Mouse (Mus musculus): ENCODE results near the gene Cidec.

Gene Cidec

GRCm38 (mm10) chr6:113444207-113444965 lies 8.8 kb upstream of the Cidec start:
- in situ Hi-C loops (cut with MseI, MboI): no loop called here

- in situ Hi-C loops (cut with MseI, MboI): no loop called here
Measured at GRCm38 (mm10) chr6:113443091-113443490, 7.5 kb upstream of the Cidec start.

GRCm38 (mm10) chr6:113442442-113443090 lies 7.0 kb upstream of the Cidec start, which contains the start of gene Jagn1:
Gene Jagn1 (plus strand): TSS chr6:113442569.
- in situ Hi-C loops (cut with MseI, MboI): no loop called here

- in situ Hi-C loops (cut with MseI, MboI): no loop called here
Measured at GRCm38 (mm10) chr6:113442087-113442441, 6.5 kb upstream of the Cidec start.

- in situ Hi-C loops (cut with MseI, MboI): no loop called here
Measured at GRCm38 (mm10) chr6:113441147-113441680, 5.7 kb upstream of the Cidec start.

- in situ Hi-C loops (cut with MseI, MboI): no loop called here
Measured at GRCm38 (mm10) chr6:113440686-113441085, 5.1 kb upstream of the Cidec start.

- in situ Hi-C loops (cut with MseI, MboI): loop anchor here in 1 of 2 experiments (5.0 kb wide), 1 partner anchor 38 kb away; no protein-coding TSS in a partner anchor
Measured at GRCm38 (mm10) chr6:113438721-113439430, 3.3 kb upstream of the Cidec start.

- in situ Hi-C loops (cut with MseI, MboI): loop anchor here in 1 of 2 experiments (5.0 kb wide), 1 partner anchor 40 kb away; no protein-coding TSS in a partner anchor
Measured at GRCm38 (mm10) chr6:113437135-113437534, 1.6 kb upstream of the Cidec start.

- in situ Hi-C loops (cut with MseI, MboI): loop anchor here in 1 of 2 experiments (5.0 kb wide), 1 partner anchor 43 kb away; no protein-coding TSS in a partner anchor
Measured at GRCm38 (mm10) chr6:113434691-113435090, 869 bp downstream of the Cidec start.

- in situ Hi-C loops (cut with MseI, MboI): no loop called here
Measured at GRCm38 (mm10) chr6:113433661-113434060, 1.9 kb downstream of the Cidec start.

GRCm38 (mm10) chr6:113431801-113432200 lies 3.8 kb downstream of the Cidec start:
- in situ Hi-C loops (cut with MseI, MboI): no loop called here

- in situ Hi-C loops (cut with MseI, MboI): no loop called here
Measured at GRCm38 (mm10) chr6:113430846-113431245, 4.7 kb downstream of the Cidec start.

- in situ Hi-C loops (cut with MseI, MboI): no loop called here
Measured at GRCm38 (mm10) chr6:113429965-113430364, 5.6 kb downstream of the Cidec start.

GRCm38 (mm10) chr6:113428006-113428405 lies 7.6 kb downstream of the Cidec start:
- in situ Hi-C loops (cut with MseI, MboI): no loop called here

GRCm38 (mm10) chr6:113427397-113427796 lies 8.2 kb downstream of the Cidec start:
- in situ Hi-C loops (cut with MseI, MboI): no loop called here

- in situ Hi-C loops (cut with MseI, MboI): no loop called here
Measured at GRCm38 (mm10) chr6:113426696-113427095, 8.9 kb downstream of the Cidec start.

- in situ Hi-C loops (cut with MseI, MboI): no loop called here
Measured at GRCm38 (mm10) chr6:113424187-113424586, 11.4 kb downstream of the Cidec start.

GRCm38 (mm10) chr6:113423000-113423399 lies 12.6 kb downstream of the Cidec start:
- in situ Hi-C loops (cut with MseI, MboI): no loop called here

GRCm38 (mm10) chr6:113419199-113419587 lies 16.4 kb downstream of the Cidec start, which contains the start of gene Rpusd3:
Gene Rpusd3 (minus strand): TSS chr6:113419340.
- in situ Hi-C loops (cut with MseI, MboI): no loop called here

- in situ Hi-C loops (cut with MseI, MboI): no loop called here
Measured at GRCm38 (mm10) chr6:113418441-113419198, 16.9 kb downstream of the Cidec start.

- in situ Hi-C loops (cut with MseI, MboI): no loop called here
Measured at GRCm38 (mm10) chr6:113416416-113416815, 19.1 kb downstream of the Cidec start.

All from mouse trophoblast stem cell (cell line).